9 mouse cellular contexts compared by ENCODE assay signal in genomic region chr5:136970703-136971102, GRCm38 (mm10). TPM values are rescaled to one million over a fixed set of nuclear protein-coding genes. Genes with fewer than 3 reads are reported as not detected.
DNase-seq lines count a peak whose midpoint lies in the region; ATAC-seq and TF ChIP-seq lines count a peak whose summit lies in the region.
"Had no signal": no experiment of that assay in that cellular context is flagged by ENCODE, and none has a peak within 500 bp of the region (broad histone marks: within the 10 kb centered on the region; RNA-seq: fewer than 3 reads in every experiment).

No protein-coding gene starts in this region.

- peak; percentile 64 for DNase-seq in hindbrain, embryonic 11.5 days (ENCODE audit: low spot score)
- DNase-seq in adrenal gland, adult 18-20 months (ENCODE audit: low spot score in 2 of 2) = peak; percentile 76 to 78
- peak; percentile 77 for DNase-seq in gastrocnemius, postnatal 10 days
- peak; percentile 83 for DNase-seq in large intestine, adult 2 months (ENCODE audit: low read depth, low spot score)
- DNase-seq in midbrain, postnatal 0 days (ENCODE audit: low spot score) = no peak
- peak; percentile 79 for DNase-seq in thymus, postnatal 14 days

- H3K9ac ChIP-seq in hindbrain, embryonic 11.5 days (ENCODE audit: low read depth, low read length) = no peak overlapping the region
- no peak overlapping the region for H3K9ac ChIP-seq in hindbrain, embryonic 13.5 days
- H3K9ac ChIP-seq in midbrain, postnatal 0 days (replicated peaks; ENCODE audit: low read length, poor library complexity, severe bottlenecking) = no peak overlapping the region
- H3K9ac ChIP-seq: embryonic facial prominence, embryonic 13.5 days had no signal

- H3K9me3 ChIP-seq in hindbrain, embryonic 11.5 days (ENCODE audit: control insufficient read depth, low read length) = no peaks in the 10 kb centered on the region
- no peaks in the 10 kb centered on the region for H3K9me3 ChIP-seq in hindbrain, embryonic 13.5 days
- no peaks in the 10 kb centered on the region for H3K9me3 ChIP-seq in midbrain, postnatal 0 days (ENCODE audit: low read length)
- H3K9me3 ChIP-seq: embryonic facial prominence, embryonic 13.5 days had no signal

- 76% methylated on average over 1 of the region's 1 CpGs for WGBS in hindbrain, embryonic 11.5 days
- WGBS in hindbrain, embryonic 13.5 days = 75% methylated on average over 1 of the region's 1 CpGs
- WGBS in large intestine, adult 2 months = 32% methylated on average over 1 of the region's 1 CpGs
- 75% methylated on average over 1 of the region's 1 CpGs for WGBS in midbrain, postnatal 0 days

- no peak overlapping the region for H3K4me2 ChIP-seq in hindbrain, embryonic 11.5 days (replicated peaks; ENCODE audit: low read depth, low read length)
- H3K4me2 ChIP-seq in hindbrain, embryonic 13.5 days = no peak overlapping the region
- H3K4me2 ChIP-seq in midbrain, postnatal 0 days (ENCODE audit: low read depth, low read length, poor library complexity, severe bottlenecking) = no peak overlapping the region
- H3K4me2 ChIP-seq: embryonic facial prominence, embryonic 13.5 days had no signal

- no peaks in the 10 kb centered on the region for H3K4me1 ChIP-seq in hindbrain, embryonic 11.5 days (replicated peaks; ENCODE audit: control insufficient read depth, insufficient read depth, low read length)
- H3K4me1 ChIP-seq in hindbrain, embryonic 13.5 days (replicated peaks) = no peaks in the 10 kb centered on the region; the same call in 1 of the 2 replicates
- H3K4me1 ChIP-seq in midbrain, postnatal 0 days (ENCODE audit: insufficient read depth, low read length) = no peaks in the 10 kb centered on the region

- ATAC-seq in hindbrain, embryonic 11.5 days (ENCODE audit: low FRiP score) = no peak
- no peak for ATAC-seq in hindbrain, embryonic 13.5 days (ENCODE audit: low FRiP score)
- peak; percentile 72 for ATAC-seq in CD4-positive, CD25-positive, alpha-beta regulatory T cell, adult 4 months
- ATAC-seq in midbrain, postnatal 0 days (ENCODE audit: low FRiP score) = no peak

- H3K36me3 ChIP-seq in hindbrain, embryonic 11.5 days (ENCODE audit: control insufficient read depth, insufficient read depth, low read length) = peaks cover 5% of the 10 kb centered on the region; the same call in 1 of the 2 replicates
- peaks cover 28% of the 10 kb centered on the region for H3K36me3 ChIP-seq in hindbrain, embryonic 13.5 days
- peaks cover 6% of the 10 kb centered on the region for H3K36me3 ChIP-seq in midbrain, postnatal 0 days (ENCODE audit: insufficient read depth, low read length)

- no peak overlapping the region for H3K27ac ChIP-seq in hindbrain, embryonic 11.5 days (ENCODE audit: low read depth, low read length)
- H3K27ac ChIP-seq in hindbrain, embryonic 13.5 days = no peak overlapping the region
- H3K27ac ChIP-seq in midbrain, postnatal 0 days (ENCODE audit: low read depth, low read length) = no peak overlapping the region
- H3K27ac ChIP-seq: embryonic facial prominence, embryonic 13.5 days had no signal

- no peaks in the 10 kb centered on the region for H3K27me3 ChIP-seq in hindbrain, embryonic 11.5 days (ENCODE audit: control insufficient read depth, insufficient read depth, low read length)
- no peaks in the 10 kb centered on the region for H3K27me3 ChIP-seq in hindbrain, embryonic 13.5 days
- H3K27me3 ChIP-seq in midbrain, postnatal 0 days (ENCODE audit: insufficient read depth, low read length) = no peaks in the 10 kb centered on the region
- H3K27me3 ChIP-seq: embryonic facial prominence, embryonic 13.5 days had no signal

- no peak overlapping the region for H3K4me3 ChIP-seq in hindbrain, embryonic 11.5 days (ENCODE audit: low read depth, low read length)
- no peak overlapping the region for H3K4me3 ChIP-seq in hindbrain, embryonic 13.5 days
- no peak overlapping the region for H3K4me3 ChIP-seq in midbrain, postnatal 0 days (ENCODE audit: low read depth, low read length)
- H3K4me3 ChIP-seq: embryonic facial prominence, embryonic 13.5 days had no signal

- TF ChIP-seq CTCF in midbrain, postnatal 0 days (IDR thresholded peaks at IDR 0.05) = peak; percentile 65

RNA-seq across cellular contexts. Expression of gene Cldn15, which starts 4.3 kb away (rescaled TPM):
- polyA plus RNA-seq in hindbrain, embryonic 11.5 days (2014; fragmentation: Nextera tagmentation; extraction: Ambion mirVana) = 0.32 TPM in 1 of 2 replicates, not detected in the other
- 0.21 and 0.35 TPM in 2 replicates for polyA plus RNA-seq in hindbrain, embryonic 13.5 days (2015; fragmentation: Nextera tagmentation; extraction: Ambion mirVana)
- under 1 TPM in 1 of 2 experiments, not detected in 1; 0.34 TPM for polyA plus RNA-seq in CD4-positive, CD25-positive, alpha-beta regulatory T cell, adult 4 months (2017; shearing (Covaris generic))
- 10 to 100 TPM; 12.7 TPM for total RNA-seq in adrenal gland, adult 18-20 months (2021)
- 1 to 10 TPM; 2.5 to 2.6 TPM for total RNA-seq in gastrocnemius, postnatal 10 days (2021)
- polyA plus RNA-seq in large intestine, adult 2 months (2012; rRNA removed) = 434 and 763 TPM in 2 replicates
- total RNA-seq in midbrain, postnatal 0 days (2014; rRNA removed) = 0.38 and 0.52 TPM in 2 replicates
- polyA plus RNA-seq in midbrain, postnatal 0 days (2015; fragmentation: Nextera tagmentation; extraction: Ambion mirVana) = 0.07 and 0.32 TPM in 2 replicates

RNA-seq across cellular contexts. Expression of gene Plod3, which starts 16.1 kb away (rescaled TPM):
- polyA plus RNA-seq in hindbrain, embryonic 11.5 days (2014; fragmentation: Nextera tagmentation; extraction: Ambion mirVana) = 26.0 and 32.4 TPM in 2 replicates
- polyA plus RNA-seq in hindbrain, embryonic 13.5 days (2015; fragmentation: Nextera tagmentation; extraction: Ambion mirVana) = 34.0 and 38.1 TPM in 2 replicates
- polyA plus RNA-seq in CD4-positive, CD25-positive, alpha-beta regulatory T cell, adult 4 months (2017; shearing (Covaris generic)) = 1 to 10 TPM; 4.4 to 8.8 TPM
- total RNA-seq in adrenal gland, adult 18-20 months (2021) = 10 to 100 TPM; 68.7 to 72.3 TPM
- 10 to 100 TPM; 21.3 to 33.5 TPM for total RNA-seq in gastrocnemius, postnatal 10 days (2021)
- 29.6 and 33.8 TPM in 2 replicates for polyA plus RNA-seq in large intestine, adult 2 months (2012; rRNA removed)
- total RNA-seq in midbrain, postnatal 0 days (2014; rRNA removed) = 44.5 and 68.1 TPM in 2 replicates
- 26.7 and 29.3 TPM in 2 replicates for polyA plus RNA-seq in midbrain, postnatal 0 days (2015; fragmentation: Nextera tagmentation; extraction: Ambion mirVana)

RNA-seq across cellular contexts. Expression of gene Znhit1, which starts 17.1 kb away (rescaled TPM):
- 92.8 and 106 TPM in 2 replicates for polyA plus RNA-seq in hindbrain, embryonic 11.5 days (2014; fragmentation: Nextera tagmentation; extraction: Ambion mirVana)
- 107 and 109 TPM in 2 replicates for polyA plus RNA-seq in hindbrain, embryonic 13.5 days (2015; fragmentation: Nextera tagmentation; extraction: Ambion mirVana)
- 10 to 100 TPM; 50.3 to 67.0 TPM for polyA plus RNA-seq in CD4-positive, CD25-positive, alpha-beta regulatory T cell, adult 4 months (2017; shearing (Covaris generic))
- total RNA-seq in adrenal gland, adult 18-20 months (2021) = 10 to 100 TPM; 87.2 to 93.5 TPM
- total RNA-seq in gastrocnemius, postnatal 10 days (2021) = 10 to 100 TPM; 39.8 to 41.8 TPM
- 90.2 and 93.7 TPM in 2 replicates for polyA plus RNA-seq in large intestine, adult 2 months (2012; rRNA removed)
- total RNA-seq in midbrain, postnatal 0 days (2014; rRNA removed) = 85.4 and 100 TPM in 2 replicates
- 153 and 176 TPM in 2 replicates for polyA plus RNA-seq in midbrain, postnatal 0 days (2015; fragmentation: Nextera tagmentation; extraction: Ambion mirVana)

RNA-seq across cellular contexts. Expression of gene Fis1, which starts 17.6 kb away (rescaled TPM):
- 340 and 348 TPM in 2 replicates for polyA plus RNA-seq in hindbrain, embryonic 11.5 days (2014; fragmentation: Nextera tagmentation; extraction: Ambion mirVana)
- 398 and 404 TPM in 2 replicates for polyA plus RNA-seq in hindbrain, embryonic 13.5 days (2015; fragmentation: Nextera tagmentation; extraction: Ambion mirVana)
- polyA plus RNA-seq in CD4-positive, CD25-positive, alpha-beta regulatory T cell, adult 4 months (2017; shearing (Covaris generic)) = 100 to 1,000 TPM; 390 to 404 TPM
- total RNA-seq in adrenal gland, adult 18-20 months (2021) = 100 to 1,000 TPM; 184 to 185 TPM
- 100 to 1,000 TPM; 151 to 154 TPM for total RNA-seq in gastrocnemius, postnatal 10 days (2021)
- 229 and 235 TPM in 2 replicates for polyA plus RNA-seq in large intestine, adult 2 months (2012; rRNA removed)
- total RNA-seq in midbrain, postnatal 0 days (2014; rRNA removed) = 217 and 246 TPM in 2 replicates
- 391 and 425 TPM in 2 replicates for polyA plus RNA-seq in midbrain, postnatal 0 days (2015; fragmentation: Nextera tagmentation; extraction: Ambion mirVana)

RNA-seq across cellular contexts. Expression of gene Vgf, which starts 55.5 kb away (rescaled TPM):
- polyA plus RNA-seq in hindbrain, embryonic 11.5 days (2014; fragmentation: Nextera tagmentation; extraction: Ambion mirVana) = 0.14 and 1.2 TPM in 2 replicates
- polyA plus RNA-seq in hindbrain, embryonic 13.5 days (2015; fragmentation: Nextera tagmentation; extraction: Ambion mirVana) = 1.6 and 1.9 TPM in 2 replicates
- not detected for polyA plus RNA-seq in CD4-positive, CD25-positive, alpha-beta regulatory T cell, adult 4 months (2017; shearing (Covaris generic))
- total RNA-seq in adrenal gland, adult 18-20 months (2021) = 10 to 100 TPM; 12.8 to 15.6 TPM
- total RNA-seq in gastrocnemius, postnatal 10 days (2021) = under 1 TPM; 0.21 to 0.45 TPM
- 0.25 and 0.27 TPM in 2 replicates for polyA plus RNA-seq in large intestine, adult 2 months (2012; rRNA removed)
- total RNA-seq in midbrain, postnatal 0 days (2014; rRNA removed) = 103 and 154 TPM in 2 replicates
- polyA plus RNA-seq in midbrain, postnatal 0 days (2015; fragmentation: Nextera tagmentation; extraction: Ambion mirVana) = 46.8 and 49.1 TPM in 2 replicates

Comparison
In these comparisons a context has a peak if more than half of its experiments do, and no peak if none do; other contexts are left out.
1. RNA of gene Cldn15, which starts 4.3 kb away (polyA plus RNA-seq): 434 to 763 TPM in large intestine, adult 2 months; 0.21 to 0.35 TPM in hindbrain, embryonic 13.5 days, 0.34 TPM in CD4-positive, CD25-positive, alpha-beta regulatory T cell, adult 4 months, 0.32 TPM in hindbrain, embryonic 11.5 days and 0.07 to 0.32 TPM in midbrain, postnatal 0 days; every median in the first group is over 100 times any median in the second.